ENCODE assay signal across 12 mouse cellular contexts in genomic region chr1:33992810-33993209, GRCm38 (mm10).
"Had no signal": no experiment of that assay in that cellular context is flagged by ENCODE, and none has a peak within 500 bp of the region (broad histone marks: within the 10 kb centered on the region; RNA-seq: fewer than 3 reads in every experiment).

No protein-coding gene starts in this region.

- ATAC-seq: intestine, embryonic 15.5 days had no signal

- H3K36me3 ChIP-seq: intestine, embryonic 15.5 days; limb, embryonic 12.5 days; limb, embryonic 15.5 days; liver, embryonic 15.5 days; midbrain, embryonic 12.5 days had no signal

- H3K27me3 ChIP-seq: intestine, embryonic 15.5 days; limb, embryonic 12.5 days; limb, embryonic 15.5 days; liver, embryonic 15.5 days had no signal

- DNase-seq: left cerebral cortex, postnatal 4 days; lung, adult 2 months; lung, postnatal 14 days; lung, postnatal 4 days; thymus, adult 18-20 months; thymus, postnatal 36 days had no signal

- H3K9ac ChIP-seq: intestine, embryonic 15.5 days; limb, embryonic 12.5 days; limb, embryonic 15.5 days; liver, embryonic 15.5 days; midbrain, embryonic 12.5 days had no signal

- H3K27ac ChIP-seq: intestine, embryonic 15.5 days; limb, embryonic 12.5 days; limb, embryonic 15.5 days; liver, embryonic 15.5 days; midbrain, embryonic 12.5 days had no signal

- H3K9me3 ChIP-seq: intestine, embryonic 15.5 days; limb, embryonic 12.5 days; limb, embryonic 15.5 days; liver, embryonic 15.5 days; midbrain, embryonic 12.5 days had no signal

- H3K4me1 ChIP-seq: intestine, embryonic 15.5 days; limb, embryonic 12.5 days; midbrain, embryonic 12.5 days had no signal

- H3K4me2 ChIP-seq: intestine, embryonic 15.5 days; limb, embryonic 12.5 days; limb, embryonic 15.5 days; liver, embryonic 11.5 days; liver, embryonic 15.5 days; midbrain, embryonic 12.5 days had no signal

- H3K4me3 ChIP-seq: intestine, embryonic 15.5 days; limb, embryonic 12.5 days; limb, embryonic 15.5 days; liver, embryonic 15.5 days; midbrain, embryonic 12.5 days had no signal
